Mouse (Mus musculus) heart, postnatal 0 days (tissue): Measurements from ENCODE around the gene Gab3.

Experiments used
- CTCF ChIP-seq: IDR thresholded peaks from 2 replicates; pipeline ENCODE4 v1.5.1; 2016; ENCODE audit warnings: antibody characterized with exemption, control low read depth, low read depth
- EP300 ChIP-seq: IDR thresholded peaks from 2 replicates; pipeline ENCODE4 v1.6.1; 2016; ENCODE audit warnings: antibody characterized with exemption, low read depth

DNA sequence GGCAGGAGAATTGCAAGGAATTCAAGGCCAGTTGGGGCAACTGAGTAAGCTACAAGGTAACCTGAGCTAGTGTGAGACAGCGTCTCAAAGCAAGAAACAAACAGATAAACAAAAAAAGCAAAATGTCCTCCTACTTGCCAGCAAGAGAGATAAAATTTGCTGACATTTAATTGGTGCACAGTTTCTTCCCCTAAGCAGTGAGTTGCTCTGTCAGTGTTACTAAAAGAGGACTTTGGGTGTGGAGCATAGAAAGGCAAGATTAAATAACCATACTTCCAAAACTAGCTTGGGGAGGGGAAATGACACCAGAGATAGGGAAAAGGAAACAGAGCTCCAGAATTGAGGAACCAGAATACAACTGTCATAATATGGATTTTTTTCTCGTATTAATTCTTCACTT is 44.2 kb upstream of the Gab3 start:
- TF ChIP-seq CTCF (no peak), EP300 (no peak)
